Mouse (Mus musculus): ENCODE data around the gene Numa1. TPM values are rescaled to one million over a fixed set of nuclear protein-coding genes. Genes with fewer than 3 reads are reported as not detected.

The Numa1 gene
- total and polyA plus RNA-seq, 2 experiments from 2014 or later = 20.6 to 74.0 TPM

GRCm38 (mm10) chr7:101963621-101964020 is 29.7 kb downstream of the Numa1 start:
- H3K9ac ChIP-seq (replicated peaks; ENCODE audit: low read length, poor library complexity, severe bottlenecking) = no peak overlapping the region
- H3K4me3 ChIP-seq (ENCODE audit: low read depth, low read length) = no peak overlapping the region
- H3K9me3 ChIP-seq (ENCODE audit: low read length) = no peaks in the 10 kb centered on the region
- TF ChIP-seq CTCF (IDR thresholded peaks at IDR 0.05) = no peak
- DNase-seq (ENCODE audit: low spot score) (no peak), ATAC-seq (ENCODE audit: low FRiP score) (no peak)
- no peaks in the 10 kb centered on the region for H3K36me3 ChIP-seq (ENCODE audit: insufficient read depth, low read length)
- no peak overlapping the region for H3K27ac ChIP-seq (ENCODE audit: low read depth, low read length)
- H3K27me3 ChIP-seq (ENCODE audit: insufficient read depth, low read length) = no peaks in the 10 kb centered on the region
- H3K4me2 ChIP-seq (ENCODE audit: low read depth, low read length, poor library complexity, severe bottlenecking) = no peak overlapping the region
- 92% methylated on average over 2 of the region's 2 CpGs for WGBS
- peaks cover under 1% of the 10 kb centered on the region; the same call in 1 of the 2 replicates for H3K4me1 ChIP-seq (ENCODE audit: insufficient read depth, low read length)

DNA sequence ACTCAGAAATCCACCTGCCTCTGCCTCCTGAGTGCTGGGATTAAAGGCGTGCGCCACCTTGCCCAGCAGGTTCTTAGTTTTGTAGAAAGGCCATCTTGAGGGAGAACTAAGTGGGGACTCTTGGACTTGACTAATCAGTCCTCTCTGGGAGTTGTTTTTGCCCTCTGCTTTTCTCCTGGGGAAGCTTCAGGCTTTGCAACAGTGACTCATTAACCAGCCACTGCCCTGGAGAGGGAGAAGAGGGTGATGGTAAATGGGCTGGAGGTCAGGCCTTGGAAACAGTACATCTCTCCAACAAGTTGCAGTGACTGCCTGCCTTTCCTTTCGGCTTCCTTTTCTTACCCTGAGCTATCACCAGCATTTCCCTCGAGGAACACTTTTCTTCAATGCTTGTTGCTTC is 30.6 kb downstream of the Numa1 start:
- no peak overlapping the region for H3K4me3 ChIP-seq (ENCODE audit: low read depth, low read length)
- DNase-seq (ENCODE audit: low spot score) (no peak), ATAC-seq (ENCODE audit: low FRiP score) (no peak)
- 91% methylated on average over 4 of the region's 4 CpGs for WGBS
- H3K27me3 ChIP-seq (ENCODE audit: insufficient read depth, low read length) = no peaks in the 10 kb centered on the region
- no peaks in the 10 kb centered on the region for H3K36me3 ChIP-seq (ENCODE audit: insufficient read depth, low read length)
- TF ChIP-seq CTCF (IDR thresholded peaks at IDR 0.05) = no peak
- no peaks in the 10 kb centered on the region for H3K9me3 ChIP-seq (ENCODE audit: low read length)
- no peak overlapping the region for H3K9ac ChIP-seq (replicated peaks; ENCODE audit: low read length, poor library complexity, severe bottlenecking)
- H3K4me1 ChIP-seq (ENCODE audit: insufficient read depth, low read length) = peaks cover 5% of the 10 kb centered on the region; the same call in 1 of the 2 replicates
- H3K27ac ChIP-seq (ENCODE audit: low read depth, low read length) = no peak overlapping the region
- H3K4me2 ChIP-seq (ENCODE audit: low read depth, low read length, poor library complexity, severe bottlenecking) = no peak overlapping the region

GRCm38 (mm10) chr7:101965606-101966005 is 31.7 kb downstream of the Numa1 start:
- no peak overlapping the region for H3K4me2 ChIP-seq (ENCODE audit: low read depth, low read length, poor library complexity, severe bottlenecking)
- no peaks in the 10 kb centered on the region for H3K36me3 ChIP-seq (ENCODE audit: insufficient read depth, low read length)
- DNase-seq (ENCODE audit: low spot score) (no peak), ATAC-seq (ENCODE audit: low FRiP score) (no peak)
- no peak for TF ChIP-seq CTCF (IDR thresholded peaks at IDR 0.05)
- H3K4me3 ChIP-seq (ENCODE audit: low read depth, low read length) = no peak overlapping the region
- 90% methylated on average over 2 of the region's 2 CpGs for WGBS
- H3K4me1 ChIP-seq (ENCODE audit: insufficient read depth, low read length) = peaks cover 5% of the 10 kb centered on the region; the same call in 1 of the 2 replicates
- H3K27me3 ChIP-seq (ENCODE audit: insufficient read depth, low read length) = no peaks in the 10 kb centered on the region
- no peaks in the 10 kb centered on the region for H3K9me3 ChIP-seq (ENCODE audit: low read length)
- no peak overlapping the region for H3K27ac ChIP-seq (ENCODE audit: low read depth, low read length)
- no peak overlapping the region for H3K9ac ChIP-seq (replicated peaks; ENCODE audit: low read length, poor library complexity, severe bottlenecking)

DNA sequence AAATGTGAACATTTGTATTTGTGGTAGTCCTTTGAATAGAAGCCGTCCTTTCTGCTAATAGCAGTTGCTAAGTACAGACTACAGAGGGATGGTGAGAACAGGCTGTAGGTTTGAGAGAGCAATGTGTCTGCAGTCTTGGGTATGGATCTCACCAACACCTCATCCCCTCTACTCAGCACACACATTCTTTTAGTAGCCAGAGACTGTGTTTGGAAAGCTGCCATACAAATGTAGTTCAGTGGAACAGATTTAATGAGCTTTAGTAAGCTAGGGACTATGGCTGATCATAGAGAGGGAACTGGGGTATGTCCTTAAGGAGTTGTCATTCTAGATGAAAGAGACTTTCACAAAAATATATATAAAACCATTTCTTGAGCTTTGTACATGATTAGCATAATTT is 33.3 kb downstream of the Numa1 start:
- Histone ChIP-seq H3K27me3 (ENCODE audit: insufficient read depth, low read length) (no peaks in the 10 kb centered on the region), H3K4me2 (ENCODE audit: low read depth, low read length, poor library complexity, severe bottlenecking) (no peak overlapping the region), H3K4me1 (ENCODE audit: insufficient read depth, low read length) (peaks cover 12% of the 10 kb centered on the region; the same call in 1 of the 2 replicates), H3K9ac (replicated peaks; ENCODE audit: low read length, poor library complexity, severe bottlenecking) (no peak overlapping the region), H3K4me3 (ENCODE audit: low read depth, low read length) (no peak overlapping the region), H3K27ac (ENCODE audit: low read depth, low read length) (no peak overlapping the region), H3K9me3 (ENCODE audit: low read length) (no peaks in the 10 kb centered on the region), H3K36me3 (ENCODE audit: insufficient read depth, low read length) (no peaks in the 10 kb centered on the region)
- 88% methylated on average over 1 of the region's 1 CpGs for WGBS
- ATAC-seq (ENCODE audit: low FRiP score) = no peak
- TF ChIP-seq CTCF (IDR thresholded peaks at IDR 0.05) = no peak
- DNase-seq (ENCODE audit: low spot score) = peak; percentile 47

- Histone ChIP-seq H3K4me3 (ENCODE audit: low read depth, low read length) (no peak overlapping the region), H3K4me2 (ENCODE audit: low read depth, low read length, poor library complexity, severe bottlenecking) (peak overlapping the region; percentile 58), H3K4me1 (ENCODE audit: insufficient read depth, low read length) (peaks cover 12% of the 10 kb centered on the region; the same call in 1 of the 2 replicates), H3K9ac (replicated peaks; ENCODE audit: low read length, poor library complexity, severe bottlenecking) (no peak overlapping the region), H3K27ac (ENCODE audit: low read depth, low read length) (peak overlapping the region; percentile 99), H3K36me3 (ENCODE audit: insufficient read depth, low read length) (no peaks in the 10 kb centered on the region), H3K9me3 (ENCODE audit: low read length) (no peaks in the 10 kb centered on the region), H3K27me3 (ENCODE audit: insufficient read depth, low read length) (no peaks in the 10 kb centered on the region)
- DNase-seq (ENCODE audit: low spot score) = no peak
- TF ChIP-seq CTCF (IDR thresholded peaks at IDR 0.05) = no peak
- WGBS = 64% methylated on average over 2 of the region's 2 CpGs
- no peak for ATAC-seq (ENCODE audit: low FRiP score)
Observed at GRCm38 (mm10) chr7:101968751-101969150, 34.8 kb downstream of the Numa1 start.

GRCm38 (mm10) chr7:101969694-101970428 is 36.0 kb downstream of the Numa1 start:
- H3K27me3 ChIP-seq (ENCODE audit: insufficient read depth, low read length) = no peaks in the 10 kb centered on the region
- H3K36me3 ChIP-seq (ENCODE audit: insufficient read depth, low read length) = no peaks in the 10 kb centered on the region
- 0% methylated on average over 44 of the region's 53 CpGs for WGBS
- no peaks in the 10 kb centered on the region for H3K9me3 ChIP-seq (ENCODE audit: low read length)
- H3K9ac ChIP-seq (replicated peaks; ENCODE audit: low read length, poor library complexity, severe bottlenecking) = peak overlapping the region; percentile 96
- H3K4me2 ChIP-seq (ENCODE audit: low read depth, low read length, poor library complexity, severe bottlenecking) = peak overlapping the region; percentile 58
- no peak for TF ChIP-seq CTCF (IDR thresholded peaks at IDR 0.05)
- peak overlapping the region; percentile 99 for H3K27ac ChIP-seq (ENCODE audit: low read depth, low read length)
- ATAC-seq (ENCODE audit: low FRiP score) (peak; percentile 83), DNase-seq (ENCODE audit: low spot score) (peak; percentile 86)
- peak overlapping the region; percentile 77 for H3K4me3 ChIP-seq (ENCODE audit: low read depth, low read length)
- peaks cover 12% of the 10 kb centered on the region; the same call in 1 of the 2 replicates for H3K4me1 ChIP-seq (ENCODE audit: insufficient read depth, low read length)
